Mouse (Mus musculus): ENCODE data around the gene Prdm9. TPM values are rescaled to one million over a fixed set of nuclear protein-coding genes. Genes with fewer than 3 reads are reported as not detected.

The Prdm9 gene
- total and polyA plus RNA-seq, 3 experiments, result 4.4 to 6.6 (median 5.0) TPM

- TF ChIP-seq SIN3A (IDR thresholded peaks at IDR 0.05; ENCODE audit: low read length), result no peak
- no peak for TF ChIP-seq ZC3H11A (IDR thresholded peaks at IDR 0.05; ENCODE audit: low read depth, low read length)
- TF ChIP-seq ZNF384 (IDR thresholded peaks at IDR 0.05; ENCODE audit: low read depth, low read length), result no peak
- TF ChIP-seq PAX5 (IDR thresholded peaks at IDR 0.05; ENCODE audit: low read length), result no peak
- no peak for TF ChIP-seq HCFC1 (IDR thresholded peaks at IDR 0.05; ENCODE audit: low read depth, low read length)
- no peak for TF ChIP-seq MYC (IDR thresholded peaks at IDR 0.05; ENCODE audit: low read depth, low read length)
- TF ChIP-seq TCF12 (IDR thresholded peaks at IDR 0.05; ENCODE audit: low read depth, low read length), result no peak
- no peak for TF ChIP-seq RCOR1 (conservative IDR thresholded peaks at IDR 0.05; ENCODE audit: low read depth, low read length)
- no peak for TF ChIP-seq MAX (IDR thresholded peaks at IDR 0.05; ENCODE audit: low read length)
- TF ChIP-seq GABPA (IDR thresholded peaks at IDR 0.05; ENCODE audit: insufficient replicate concordance, low read depth, low read length), result no peak
- no peak for TF ChIP-seq IRF4 (IDR thresholded peaks at IDR 0.05; ENCODE audit: low read depth, low read length)
- no peak for TF ChIP-seq POLR2AphosphoS2 (IDR thresholded peaks at IDR 0.05; ENCODE audit: low read depth, low read length)
- no peak for TF ChIP-seq KAT2A (IDR thresholded peaks at IDR 0.05; ENCODE audit: insufficient replicate concordance, low read length)
- TF ChIP-seq ELF1 (IDR thresholded peaks at IDR 0.05; ENCODE audit: low read depth, low read length), result no peak
- TF ChIP-seq JUN (IDR thresholded peaks at IDR 0.05; ENCODE audit: insufficient read depth, low read depth, low read length), result no peak
- no peak for TF ChIP-seq SMC3 (IDR thresholded peaks at IDR 0.05; ENCODE audit: low read depth, low read length)
- TF ChIP-seq RAD21 (IDR thresholded peaks at IDR 0.05; ENCODE audit: low read depth, low read length), result no peak
- in situ Hi-C loops (cut with MboI; ENCODE audit: low pct_ligation_motif_present, low pct_unique_long_range_greater_than_20kb, low sequenced_read_pairs) (loop anchor here (25.0 kb wide), 1 partner anchor 177 kb away; the partner anchor contains the start of gene Chd1), dilution Hi-C loops (cut with MboI; ENCODE audit: extremely low pct_ligation_motif_present, extremely low pct_unique_long_range_greater_than_20kb, low sequenced_read_pairs) (no loop called here)
- Histone ChIP-seq H3K4me2 (ENCODE audit: insufficient read depth, low read depth, poor library complexity, severe bottlenecking) (0 out of 2 replicates have a peak overlapping the region, but pooled peaks have one; percentile 31), H3K4me1 (ENCODE audit: control insufficient read depth in 1 of 2, insufficient read depth in 2 of 2) (peaks cover 0 to 21% of the 10 kb centered on the region in 2 experiments; a peak in 3 of 4 replicates), H3K27me3 (replicated peaks) (no peaks in the 10 kb centered on the region), H3K9ac (ENCODE audit: insufficient read depth, low read depth) (no peak overlapping the region), H3K4me3 (replicated peaks in 1 of 3; ENCODE audit: low read depth in 2 of 3, low read length in 2 of 3, poor library complexity in 1 of 3) (peak overlapping the region in 2 of 3 experiments; percentile 14 to 17), H3K79me2 (replicated peaks; ENCODE audit: control insufficient read depth, extremely low read depth, insufficient read depth, poor library complexity, severe bottlenecking) (no peaks in the 10 kb centered on the region), H3K9me3 (replicated peaks; ENCODE audit: low read length) (peaks cover 3% of the 10 kb centered on the region), H3K27ac (ENCODE audit: insufficient read depth, low read depth) (no peak overlapping the region), H3K36me3 (replicated peaks in 1 of 2; ENCODE audit: control insufficient read depth in 1 of 2, insufficient read depth in 1 of 2, low read length in 1 of 2) (no peaks in the 10 kb centered on the region)
- DNase-seq (ENCODE audit: extremely low read depth), result no peak
Observed at GRCm38 (mm10) chr17:15535162-15535800, 28.9 kb downstream of the Prdm9 start.

- Histone ChIP-seq H3K9me3 (replicated peaks; ENCODE audit: low read length) (peaks cover 3% of the 10 kb centered on the region), H3K79me2 (replicated peaks; ENCODE audit: control insufficient read depth, extremely low read depth, insufficient read depth, poor library complexity, severe bottlenecking) (peaks cover 16% of the 10 kb centered on the region)
Observed at GRCm38 (mm10) chr17:15530141-15530540, 34.0 kb downstream of the Prdm9 start.

More at GRCm38 (mm10) chr17:15530141-15530540, 34.0 kb downstream of the Prdm9 start:
- Histone ChIP-seq H3K9ac (ENCODE audit: insufficient read depth, low read depth) (no peak overlapping the region), H3K36me3 (replicated peaks in 1 of 2; ENCODE audit: control insufficient read depth in 1 of 2, insufficient read depth in 1 of 2, low read length in 1 of 2) (peaks cover 3 to 10% of the 10 kb centered on the region in 2 experiments), H3K4me1 (ENCODE audit: control insufficient read depth in 1 of 2, insufficient read depth in 2 of 2) (peaks cover 4 to 30% of the 10 kb centered on the region in 2 experiments; a peak in 3 of 4 replicates), H3K4me3 (replicated peaks in 1 of 3; ENCODE audit: low read depth in 2 of 3, low read length in 2 of 3, poor library complexity in 1 of 3) (no peak overlapping the region), H3K27ac (ENCODE audit: insufficient read depth, low read depth) (no peak overlapping the region), H3K4me2 (ENCODE audit: insufficient read depth, low read depth, poor library complexity, severe bottlenecking) (no peak overlapping the region), H3K27me3 (replicated peaks) (no peaks in the 10 kb centered on the region)
- dilution Hi-C loops (cut with MboI; ENCODE audit: extremely low pct_ligation_motif_present, extremely low pct_unique_long_range_greater_than_20kb, low sequenced_read_pairs) (no loop called here), in situ Hi-C loops (cut with MboI; ENCODE audit: low pct_ligation_motif_present, low pct_unique_long_range_greater_than_20kb, low sequenced_read_pairs) (loop anchor here (25.0 kb wide), 1 partner anchor 182 kb away; the partner anchor contains the start of gene Chd1)
- peak; percentile 59 for DNase-seq (ENCODE audit: extremely low read depth)
- peak; percentile 58 for TF ChIP-seq RAD21 (IDR thresholded peaks at IDR 0.05; ENCODE audit: low read depth, low read length)
- TF ChIP-seq MYC (IDR thresholded peaks at IDR 0.05; ENCODE audit: low read depth, low read length), result no peak
- TF ChIP-seq HCFC1 (IDR thresholded peaks at IDR 0.05; ENCODE audit: low read depth, low read length), result no peak
- no peak for TF ChIP-seq MAX (IDR thresholded peaks at IDR 0.05; ENCODE audit: low read length)
- TF ChIP-seq TBP (conservative IDR thresholded peaks at IDR 0.05; ENCODE audit: low read depth, low read length), result no peak
- no peak for TF ChIP-seq MAZ (IDR thresholded peaks at IDR 0.05; ENCODE audit: low read depth, low read length)
- no peak for TF ChIP-seq PAX5 (IDR thresholded peaks at IDR 0.05; ENCODE audit: low read length)
- no peak for TF ChIP-seq JUND (conservative IDR thresholded peaks at IDR 0.05; ENCODE audit: low read depth, low read length)
- TF ChIP-seq NRF1 (IDR thresholded peaks at IDR 0.05; ENCODE audit: low read depth, low read length), result no peak
- TF ChIP-seq POLR2A (IDR thresholded peaks at IDR 0.05; ENCODE audit: low read depth, low read length), result no peak
- no peak for TF ChIP-seq POLR2AphosphoS2 (IDR thresholded peaks at IDR 0.05; ENCODE audit: low read depth, low read length)
- TF ChIP-seq TCF12 (IDR thresholded peaks at IDR 0.05; ENCODE audit: low read depth, low read length), result no peak
- peak in 1 of 2 experiments; percentile 78; a peak in 2 of 4 replicates for TF ChIP-seq CTCF (conservative IDR thresholded peaks at IDR 0.05 in 1 of 2, IDR thresholded peaks at IDR 0.05 in 1 of 2; ENCODE audit: low read depth in 2 of 2, low read length in 2 of 2)
- no peak for TF ChIP-seq MXI1 (IDR thresholded peaks at IDR 0.05; ENCODE audit: low read depth, low read length)
- TF ChIP-seq ZKSCAN1 (IDR thresholded peaks at IDR 0.05; ENCODE audit: borderline replicate concordance, low read depth, low read length), result no peak
- TF ChIP-seq SMC3 (IDR thresholded peaks at IDR 0.05; ENCODE audit: low read depth, low read length), result peak; percentile 77
- no peak for TF ChIP-seq ETS1 (conservative IDR thresholded peaks at IDR 0.05; ENCODE audit: low read depth, low read length)
- TF ChIP-seq EP300 (IDR thresholded peaks at IDR 0.05; ENCODE audit: low read length), result no peak
- no peak for TF ChIP-seq ZMIZ1 (IDR thresholded peaks at IDR 0.05; ENCODE audit: low read depth, low read length)

Data from CH12.LX (cell line).